8 mouse cellular contexts compared by ENCODE assay signal in genomic region chr13:93772279-93772636, GRCm38 (mm10). TPM values are rescaled to one million over a fixed set of nuclear protein-coding genes. Genes with fewer than 3 reads are reported as not detected.
DNase-seq lines count a peak whose midpoint lies in the region; ATAC-seq and TF ChIP-seq lines count a peak whose summit lies in the region.

No protein-coding gene starts in this region.

- ATAC-seq in limb, embryonic 14.5 days (ENCODE audit: low FRiP score, low read depth), result peak; percentile 11
- ATAC-seq in stomach, embryonic 16.5 days (ENCODE audit: insufficient read depth, low FRiP score), result peak; percentile 54; the same call in 1 of the 2 replicates

- TF ChIP-seq EP300 in heart, adult 2 months (IDR thresholded peaks at IDR 0.05; ENCODE audit: insufficient read depth, low read depth, low read length), result no peak

- H3K9me3 ChIP-seq in limb, embryonic 14.5 days (ENCODE audit: control insufficient read depth, low read length), result no peaks in the 10 kb centered on the region
- H3K9me3 ChIP-seq in stomach, embryonic 16.5 days (replicated peaks; ENCODE audit: control insufficient read depth, low read length), result no peaks in the 10 kb centered on the region

- H3K36me3 ChIP-seq in heart, adult 2 months (ENCODE audit: control insufficient read depth, insufficient read depth, low read length), result no peaks in the 10 kb centered on the region
- H3K36me3 ChIP-seq in thymus, adult 2 months (ENCODE audit: control insufficient read depth, insufficient read depth, low read length), result no peaks in the 10 kb centered on the region
- no peaks in the 10 kb centered on the region for H3K36me3 ChIP-seq in limb, embryonic 14.5 days (ENCODE audit: control insufficient read depth, insufficient read depth, low read length)
- no peaks in the 10 kb centered on the region for H3K36me3 ChIP-seq in stomach, embryonic 16.5 days (ENCODE audit: control insufficient read depth, insufficient read depth, low read length)

- peaks cover 2% of the 10 kb centered on the region for H3K4me1 ChIP-seq in heart, adult 2 months (ENCODE audit: control insufficient read depth, insufficient read depth, low read length)
- no peaks in the 10 kb centered on the region for H3K4me1 ChIP-seq in thymus, adult 2 months (replicated peaks; ENCODE audit: control insufficient read depth, insufficient read depth, low read length)
- peaks cover 8% of the 10 kb centered on the region for H3K4me1 ChIP-seq in limb, embryonic 14.5 days (ENCODE audit: control insufficient read depth, insufficient read depth, low read length)
- peaks cover 9% of the 10 kb centered on the region; the same call in 1 of the 2 replicates for H3K4me1 ChIP-seq in stomach, embryonic 16.5 days (ENCODE audit: control insufficient read depth, insufficient read depth, low read length)

- H3K27ac ChIP-seq in heart, adult 2 months, result peak overlapping the region; percentile 93
- H3K27ac ChIP-seq in thymus, adult 2 months (ENCODE audit: control insufficient read depth, insufficient read depth, low read length), result no peak overlapping the region
- 0 out of 2 replicates have a peak overlapping the region, but pooled peaks have one; percentile 88 for H3K27ac ChIP-seq in limb, embryonic 14.5 days (replicated peaks; ENCODE audit: low read depth, low read length)
- peak overlapping the region; percentile 82 for H3K27ac ChIP-seq in stomach, embryonic 16.5 days (ENCODE audit: low read length)

- peak overlapping the region; percentile 97 for H3K9ac ChIP-seq in heart, adult 2 months (ENCODE audit: low read depth, low read length)
- peak overlapping the region; percentile 89 for H3K9ac ChIP-seq in limb, embryonic 14.5 days (ENCODE audit: low read depth, low read length, severe bottlenecking)
- peak overlapping the region; percentile 87 for H3K9ac ChIP-seq in stomach, embryonic 16.5 days (ENCODE audit: low read length)

- DNase-seq in heart, adult 2 months, result no peak
- DNase-seq in heart, adult 11 months, result no peak
- no peak for DNase-seq in thymus, adult 2 months
- no peak for DNase-seq in thymus, adult 18-20 months
- no peak for DNase-seq in limb, embryonic 14.5 days (ENCODE audit: low spot score)
- DNase-seq in ovary, postnatal 14 days (ENCODE audit: low spot score), result no peak
- DNase-seq in cerebellum, postnatal 10 days, result no peak

- no peak for TF ChIP-seq POLR2A in heart, adult 2 months (IDR thresholded peaks at IDR 0.05; ENCODE audit: insufficient read depth, low read depth, low read length)
- TF ChIP-seq POLR2A in thymus, adult 2 months (IDR thresholded peaks at IDR 0.05; ENCODE audit: control insufficient read depth, extremely low read depth, insufficient read depth, low read length, poor library complexity), result peak; percentile 0; the same call in 1 of the 2 replicates
- no peak for TF ChIP-seq POLR2A in limb, embryonic 14.5 days (IDR thresholded peaks at IDR 0.05; ENCODE audit: borderline replicate concordance, extremely low read depth, insufficient read depth, insufficient read length)

- H3K4me2 ChIP-seq in limb, embryonic 14.5 days (replicated peaks; ENCODE audit: low read depth, low read length, severe bottlenecking), result peak overlapping the region; percentile 95
- peak overlapping the region; percentile 98 for H3K4me2 ChIP-seq in stomach, embryonic 16.5 days (ENCODE audit: low read depth, low read length)

- H3K4me3 ChIP-seq in heart, adult 2 months, result peak overlapping the region; percentile 74
- peak overlapping the region; percentile 83 for H3K4me3 ChIP-seq in thymus, adult 2 months (ENCODE audit: control insufficient read depth, insufficient read depth, low read length)
- H3K4me3 ChIP-seq in limb, embryonic 14.5 days (replicated peaks; ENCODE audit: low read length), result peak overlapping the region; percentile 74
- H3K4me3 ChIP-seq in stomach, embryonic 16.5 days (replicated peaks; ENCODE audit: low read length), result peak overlapping the region; percentile 80

- WGBS in heart, adult 2 months, result 12% methylated on average over 8 of the region's 8 CpGs
- WGBS in thymus, adult 2 months, result 17% methylated on average over 8 of the region's 8 CpGs
- 40% methylated on average over 8 of the region's 8 CpGs for WGBS in limb, embryonic 14.5 days
- 26% methylated on average over 8 of the region's 8 CpGs for WGBS in stomach, embryonic 16.5 days

- TF ChIP-seq CTCF in heart, adult 2 months (IDR thresholded peaks at IDR 0.05), result no peak; the same call in 1 of the 2 replicates
- TF ChIP-seq CTCF in thymus, adult 2 months (IDR thresholded peaks at IDR 0.05; ENCODE audit: borderline replicate concordance, control insufficient read depth, extremely low read depth, insufficient read depth, low read length, poor library complexity), result no peak

- no peaks in the 10 kb centered on the region for H3K27me3 ChIP-seq in heart, adult 2 months (ENCODE audit: control insufficient read depth, insufficient read depth, low read length)
- no peaks in the 10 kb centered on the region for H3K27me3 ChIP-seq in thymus, adult 2 months (ENCODE audit: control insufficient read depth, insufficient read depth, low read length)
- no peaks in the 10 kb centered on the region for H3K27me3 ChIP-seq in limb, embryonic 14.5 days (ENCODE audit: control insufficient read depth, insufficient read depth, low read length)
- H3K27me3 ChIP-seq in stomach, embryonic 16.5 days (ENCODE audit: control insufficient read depth, insufficient read depth, low read length), result no peaks in the 10 kb centered on the region

- H3K79me2 ChIP-seq in heart, adult 2 months (replicated peaks; ENCODE audit: control insufficient read depth, insufficient read depth, low read length), result no peaks in the 10 kb centered on the region

- intact Hi-C loops in heart, adult 2 months (cut with DNase I), result loop anchor here (5.0 kb wide), 2 partner anchors 160 to 585 kb away; partner anchors contain the start of gene Ap3b1

RNA-seq across cellular contexts. Expression of gene Arsb, which starts 0.8 kb away (rescaled TPM):
- 1 to 10 TPM; 4.6 to 5.7 TPM for total RNA-seq in heart, adult 2 months (2021)
- 9.6 and 14.6 TPM in 2 replicates for polyA plus RNA-seq in heart, adult 2 months (2012; rRNA removed)
- 17.9 and 19.1 TPM in 2 replicates for polyA plus RNA-seq in thymus, adult 2 months (2012; rRNA removed)
- 40.4 and 48.1 TPM in 2 replicates for polyA plus RNA-seq in limb, embryonic 14.5 days (2012; rRNA removed)
- 21.0 and 21.9 TPM in 2 replicates for polyA plus RNA-seq in limb, embryonic 14.5 days (2014; fragmentation: Nextera tagmentation; extraction: Ambion mirVana)
- 12.7 and 14.4 TPM in 2 replicates for polyA plus RNA-seq in stomach, embryonic 16.5 days (2015; fragmentation: Nextera tagmentation; extraction: Ambion mirVana)
